Comparison of ENCODE assay signal across 8 mouse cellular contexts in genomic region chr14:118180117-118180557, GRCm38 (mm10). TPM values are rescaled to one million over a fixed set of nuclear protein-coding genes. Genes with fewer than 3 reads are reported as not detected.
DNase-seq lines count a peak whose midpoint lies in the region; ATAC-seq and TF ChIP-seq lines count a peak whose summit lies in the region.

No protein-coding gene starts in this region.

- H3K4me3 ChIP-seq in C2C12 (ENCODE audit: insufficient read depth, poor library complexity, severe bottlenecking): peak overlapping the region; percentile 25
- H3K4me3 ChIP-seq in intestine, embryonic 14.5 days (ENCODE audit: low read depth, low read length): peak overlapping the region; percentile 50
- H3K4me3 ChIP-seq in liver, embryonic 12.5 days: peak overlapping the region; percentile 59
- H3K4me3 ChIP-seq in stomach, embryonic 16.5 days (replicated peaks; ENCODE audit: low read length): peak overlapping the region; percentile 57

- H3K9ac ChIP-seq in intestine, embryonic 14.5 days (ENCODE audit: low read length): peak overlapping the region; percentile 61
- peak overlapping the region; percentile 42; the same call in 1 of the 2 replicates for H3K9ac ChIP-seq in liver, embryonic 12.5 days
- peak overlapping the region; percentile 72 for H3K9ac ChIP-seq in stomach, embryonic 16.5 days (ENCODE audit: low read length)

- H3K4me2 ChIP-seq in intestine, embryonic 14.5 days (ENCODE audit: low read length): peak overlapping the region; percentile 91
- peak overlapping the region; percentile 73 for H3K4me2 ChIP-seq in liver, embryonic 12.5 days
- peak overlapping the region; percentile 89 for H3K4me2 ChIP-seq in stomach, embryonic 16.5 days (ENCODE audit: low read depth, low read length)

- H3ac ChIP-seq in C2C12 (ENCODE audit: control insufficient read depth, insufficient read length, low read depth): peak overlapping the region; percentile 34

- peak overlapping the region; percentile 74 for H3K27ac ChIP-seq in intestine, embryonic 14.5 days (ENCODE audit: low read depth)
- H3K27ac ChIP-seq in liver, embryonic 12.5 days: no peak overlapping the region
- H3K27ac ChIP-seq in stomach, embryonic 16.5 days (ENCODE audit: low read length): peak overlapping the region; percentile 91

- no peak for TF ChIP-seq CTCF in C2C12 (IDR thresholded peaks at IDR 0.05; ENCODE audit: control insufficient read depth, insufficient read depth, insufficient read length)

- no peaks in the 10 kb centered on the region for H3K79me3 ChIP-seq in C2C12 (ENCODE audit: low read depth)

- no peaks in the 10 kb centered on the region for H3K9me3 ChIP-seq in intestine, embryonic 14.5 days (ENCODE audit: control insufficient read depth, low read length)
- H3K9me3 ChIP-seq in liver, embryonic 12.5 days (replicated peaks): no peaks in the 10 kb centered on the region
- H3K9me3 ChIP-seq in stomach, embryonic 16.5 days (replicated peaks; ENCODE audit: control insufficient read depth, low read length): no peaks in the 10 kb centered on the region

- H3K4me1 ChIP-seq in intestine, embryonic 14.5 days (replicated peaks; ENCODE audit: control insufficient read depth, insufficient read depth, low read length): no peaks in the 10 kb centered on the region
- H3K4me1 ChIP-seq in liver, embryonic 12.5 days: peaks cover 8% of the 10 kb centered on the region
- H3K4me1 ChIP-seq in stomach, embryonic 16.5 days (ENCODE audit: control insufficient read depth, insufficient read depth, low read length): peaks cover 5% of the 10 kb centered on the region; the same call in 1 of the 2 replicates

- no peaks in the 10 kb centered on the region for H3K79me2 ChIP-seq in C2C12 (ENCODE audit: control insufficient read depth, insufficient read depth)

- ATAC-seq in granulocyte monocyte progenitor cell, adult 5-6 weeks (replicated peaks; ENCODE audit: poor library complexity, severe bottlenecking): peak; percentile 94
- peak; percentile 83 for ATAC-seq in intestine, embryonic 14.5 days (replicated peaks; ENCODE audit: low FRiP score, low TSS enrichment, low read depth)
- ATAC-seq in liver, embryonic 12.5 days: peak; percentile 80
- peak; percentile 91 for ATAC-seq in stomach, embryonic 16.5 days (ENCODE audit: insufficient read depth, low FRiP score)

- DNase-seq in adrenal gland, adult 2 months: peak; percentile 74
- peak; percentile 89 for DNase-seq in embryo, embryonic 11 days
- DNase-seq in intestine, embryonic 14.5 days (ENCODE audit: low spot score): peak; percentile 85
- peak; percentile 5 to 26 for DNase-seq in monocyte, adult 2 months (ENCODE audit: low read depth in 1 of 2, low spot score in 2 of 2)

- H3K27me3 ChIP-seq in C2C12 (ENCODE audit: control insufficient read depth, insufficient read depth, insufficient read length): no peaks in the 10 kb centered on the region
- no peaks in the 10 kb centered on the region for H3K27me3 ChIP-seq in intestine, embryonic 14.5 days (replicated peaks; ENCODE audit: control insufficient read depth, insufficient read depth, low read length)
- no peaks in the 10 kb centered on the region for H3K27me3 ChIP-seq in liver, embryonic 12.5 days (replicated peaks)
- H3K27me3 ChIP-seq in stomach, embryonic 16.5 days (ENCODE audit: control insufficient read depth, insufficient read depth, low read length): no peaks in the 10 kb centered on the region

- H3K36me3 ChIP-seq in C2C12 (ENCODE audit: control insufficient read depth, insufficient read depth): no peaks in the 10 kb centered on the region
- no peaks in the 10 kb centered on the region for H3K36me3 ChIP-seq in intestine, embryonic 14.5 days (ENCODE audit: control insufficient read depth, insufficient read depth, low read length)
- no peaks in the 10 kb centered on the region for H3K36me3 ChIP-seq in liver, embryonic 12.5 days
- H3K36me3 ChIP-seq in stomach, embryonic 16.5 days (ENCODE audit: control insufficient read depth, insufficient read depth, low read length): no peaks in the 10 kb centered on the region

- WGBS in intestine, embryonic 14.5 days: 0% methylated on average over 20 of the region's 20 CpGs
- WGBS in liver, embryonic 12.5 days (ENCODE audit: insufficient replicate concordance): 0% methylated on average over 20 of the region's 20 CpGs
- WGBS in stomach, embryonic 16.5 days: under 1% methylated on average over 20 of the region's 20 CpGs

TF ChIP-seq in C2C12, 6 proteins besides CTCF, POLR2A, EP300 and RAD21:
- TF ChIP-seq MYOD1 (IDR thresholded peaks at IDR 0.05; ENCODE audit: control insufficient read depth, insufficient read length, low read depth) (no peak), FOSL1 (IDR thresholded peaks at IDR 0.05; ENCODE audit: insufficient read depth, low read length, poor library complexity, severe bottlenecking) (no peak), USF1 (IDR thresholded peaks at IDR 0.05; ENCODE audit: low read depth) (no peak), MYOG (IDR thresholded peaks at IDR 0.05; ENCODE audit: control insufficient read depth, extremely low read depth, insufficient read length) (no peak), MAX (IDR thresholded peaks at IDR 0.05) (no peak), CEBPB (IDR thresholded peaks at IDR 0.05; ENCODE audit: low read depth) (no peak)

RNA-seq across cellular contexts. Expression of gene Gpr180, which starts 43.2 kb away (rescaled TPM):
- polyA plus RNA-seq in C2C12 (2012; fragmentation: generic; extraction: Trizol): 24.4 TPM
- total RNA-seq in adrenal gland, adult 2 months (2021): 10 to 100 TPM; 27.0 to 31.8 TPM
- 34.8 and 36.4 TPM in 2 replicates for polyA plus RNA-seq in adrenal gland, adult 2 months (2012; rRNA removed)
- 15.0 and 29.7 TPM in 2 replicates for total RNA-seq in granulocyte monocyte progenitor cell, adult 5-6 weeks (2014; fragmentation: Nextera tagmentation)
- total RNA-seq in granulocyte monocyte progenitor cell, adult 5-6 weeks (2017): 10.3 and 12.7 TPM in 2 replicates
- polyA plus RNA-seq in intestine, embryonic 14.5 days (2014; fragmentation: Nextera tagmentation; extraction: Ambion mirVana): 52.2 and 54.4 TPM in 2 replicates
- polyA plus RNA-seq in liver, embryonic 12.5 days (2016; fragmentation: Nextera tagmentation; extraction: Ambion mirVana): 18.0 and 19.2 TPM in 2 replicates
- 50.1 and 55.3 TPM in 2 replicates for polyA plus RNA-seq in stomach, embryonic 16.5 days (2015; fragmentation: Nextera tagmentation; extraction: Ambion mirVana)

RNA-seq across cellular contexts. Expression of gene Tgds, which starts 47.6 kb away (rescaled TPM):
- 13.7 TPM for polyA plus RNA-seq in C2C12 (2012; fragmentation: generic; extraction: Trizol)
- total RNA-seq in adrenal gland, adult 2 months (2021): 10 to 100 TPM; 15.0 to 16.4 TPM
- polyA plus RNA-seq in adrenal gland, adult 2 months (2012; rRNA removed): 3.4 and 3.7 TPM in 2 replicates
- total RNA-seq in granulocyte monocyte progenitor cell, adult 5-6 weeks (2014; fragmentation: Nextera tagmentation): 14.2 and 34.4 TPM in 2 replicates
- 18.0 and 31.4 TPM in 2 replicates for total RNA-seq in granulocyte monocyte progenitor cell, adult 5-6 weeks (2017)
- polyA plus RNA-seq in intestine, embryonic 14.5 days (2014; fragmentation: Nextera tagmentation; extraction: Ambion mirVana): 32.9 and 34.3 TPM in 2 replicates
- polyA plus RNA-seq in liver, embryonic 12.5 days (2016; fragmentation: Nextera tagmentation; extraction: Ambion mirVana): 23.0 and 23.2 TPM in 2 replicates
- polyA plus RNA-seq in stomach, embryonic 16.5 days (2015; fragmentation: Nextera tagmentation; extraction: Ambion mirVana): 33.0 and 34.3 TPM in 2 replicates

RNA-seq across cellular contexts. Expression of gene Sox21, which starts 56.7 kb away (rescaled TPM):
- 0.01 TPM for polyA plus RNA-seq in C2C12 (2012; fragmentation: generic; extraction: Trizol)
- total RNA-seq in adrenal gland, adult 2 months (2021): not detected
- polyA plus RNA-seq in adrenal gland, adult 2 months (2012; rRNA removed): 0.17 and 0.23 TPM in 2 replicates
- total RNA-seq in granulocyte monocyte progenitor cell, adult 5-6 weeks (2014; fragmentation: Nextera tagmentation): not detected in 2 replicates
- total RNA-seq in granulocyte monocyte progenitor cell, adult 5-6 weeks (2017): not detected in 2 replicates
- not detected in 2 replicates for polyA plus RNA-seq in intestine, embryonic 14.5 days (2014; fragmentation: Nextera tagmentation; extraction: Ambion mirVana)
- 0.02 TPM in 1 of 2 replicates, not detected in the other for polyA plus RNA-seq in liver, embryonic 12.5 days (2016; fragmentation: Nextera tagmentation; extraction: Ambion mirVana)
- 3.2 and 3.7 TPM in 2 replicates for polyA plus RNA-seq in stomach, embryonic 16.5 days (2015; fragmentation: Nextera tagmentation; extraction: Ambion mirVana)

Comparison
In these comparisons a context has a peak if more than half of its experiments do, and no peak if none do; other contexts are left out.
1. DNase-seq: peak in every context shown above with its lines; median percentile 89 in embryo, embryonic 11 days; 85 in intestine, embryonic 14.5 days; 74 in adrenal gland, adult 2 months; 16 in monocyte, adult 2 months.